Mouse (Mus musculus): ENCODE measurements around the gene Shb. TPM values are rescaled to one million over a fixed set of nuclear protein-coding genes. Genes with fewer than 3 reads are reported as not detected.

The Shb gene
- polyA plus RNA-seq, 1 experiment from 2014 or later = 6.3 TPM

DNA sequence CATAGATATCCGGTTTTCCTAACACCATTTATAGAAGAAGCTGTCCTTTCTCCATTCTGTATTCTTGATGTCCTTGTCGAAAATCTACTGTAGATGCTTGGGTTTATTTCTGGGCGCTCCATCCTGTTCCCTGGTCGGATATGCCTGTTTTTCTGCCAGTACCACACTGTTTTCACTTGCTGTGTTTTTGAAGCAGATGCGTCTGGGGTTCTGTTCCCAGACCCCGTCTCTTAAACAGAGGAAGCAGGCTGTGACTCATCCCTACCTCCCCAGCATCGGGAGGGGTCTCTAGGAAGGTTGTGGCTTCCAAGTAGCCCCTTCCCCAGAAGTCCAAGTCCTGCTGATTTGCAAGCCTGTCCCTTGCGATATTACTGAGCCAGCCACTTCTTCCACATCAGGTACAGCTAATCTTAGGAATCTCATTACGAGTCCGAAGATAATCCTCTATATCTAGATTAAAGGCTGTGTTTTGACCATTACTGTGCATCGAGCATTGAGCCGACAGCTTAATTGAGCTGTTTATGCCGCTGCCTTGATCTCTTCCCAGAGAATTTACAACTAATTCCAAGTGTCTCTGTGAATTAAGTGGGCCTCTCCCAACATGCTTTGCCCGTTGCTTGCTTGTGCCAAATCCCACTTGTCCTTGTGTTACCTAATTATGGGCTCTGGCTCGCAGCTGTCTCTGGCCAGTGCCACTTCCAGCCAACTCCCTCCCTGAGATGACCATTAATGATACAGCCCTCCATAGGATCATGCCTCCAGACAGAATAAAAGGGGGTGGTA lies 8.1 kb upstream of the Shb start:
- no peaks in the 10 kb centered on the region for H3K9me3 ChIP-seq
- H3K27ac ChIP-seq = no peak overlapping the region
- 44% methylated on average over 15 of the region's 15 CpGs for WGBS
- H3K4me3 ChIP-seq = no peak overlapping the region
- H3K4me2 ChIP-seq = no peak overlapping the region
- H3K36me3 ChIP-seq (replicated peaks) = no peaks in the 10 kb centered on the region
- 0 out of 2 replicates have a peak, but pooled peaks cover 3% of the 10 kb centered on the region for H3K27me3 ChIP-seq (replicated peaks)
- peak; percentile 42; the same call in 1 of the 2 replicates for ATAC-seq (replicated peaks)
- no peak overlapping the region for H3K9ac ChIP-seq
- H3K4me1 ChIP-seq = peaks cover 8% of the 10 kb centered on the region

- no peak overlapping the region for H3K9ac ChIP-seq
Observed at GRCm38 (mm10) chr4:45539187-45539586, 6.9 kb upstream of the Shb start.

GRCm38 (mm10) chr4:45533436-45533940 lies 1.2 kb upstream of the Shb start:
- no peaks in the 10 kb centered on the region for H3K36me3 ChIP-seq (replicated peaks)
- peaks cover 27% of the 10 kb centered on the region for H3K4me1 ChIP-seq
- no peak overlapping the region for H3K9ac ChIP-seq
- H3K4me2 ChIP-seq = no peak overlapping the region
- 48% methylated on average over 1 of the region's 1 CpGs for WGBS
- 0 out of 2 replicates have a peak, but pooled peaks cover 3% of the 10 kb centered on the region for H3K27me3 ChIP-seq (replicated peaks)
- H3K9me3 ChIP-seq = no peaks in the 10 kb centered on the region
- no peak overlapping the region for H3K4me3 ChIP-seq
- no peak for ATAC-seq (replicated peaks)
- H3K27ac ChIP-seq = no peak overlapping the region

More at GRCm38 (mm10) chr4:45539187-45539586, 6.9 kb upstream of the Shb start:
- no peak overlapping the region for H3K27ac ChIP-seq
- no peak overlapping the region for H3K4me2 ChIP-seq
- H3K36me3 ChIP-seq (replicated peaks) = no peaks in the 10 kb centered on the region
- H3K27me3 ChIP-seq (replicated peaks) = 0 out of 2 replicates have a peak, but pooled peaks cover 3% of the 10 kb centered on the region
- no peak overlapping the region for H3K4me3 ChIP-seq
- peaks cover 8% of the 10 kb centered on the region for H3K4me1 ChIP-seq
- ATAC-seq (replicated peaks) = no peak
- H3K9me3 ChIP-seq = no peaks in the 10 kb centered on the region

GRCm38 (mm10) chr4:45530662-45531542 lies 1.4 kb downstream of the Shb start:
- no peaks in the 10 kb centered on the region for H3K36me3 ChIP-seq (replicated peaks)
- H3K27me3 ChIP-seq (replicated peaks) = peaks cover 7% of the 10 kb centered on the region; the same call in 1 of the 2 replicates
- ATAC-seq (replicated peaks) = peak; percentile 90
- peaks cover 43% of the 10 kb centered on the region for H3K4me1 ChIP-seq
- under 1% methylated on average over 59 of the region's 68 CpGs for WGBS
- H3K4me2 ChIP-seq = peak overlapping the region; percentile 95
- H3K9me3 ChIP-seq = no peaks in the 10 kb centered on the region
- H3K27ac ChIP-seq = peak overlapping the region; percentile 87
- H3K4me3 ChIP-seq = peak overlapping the region; percentile 79
- peak overlapping the region; percentile 65 for H3K9ac ChIP-seq

GRCm38 (mm10) chr4:45529986-45530597 lies 2.2 kb downstream of the Shb start:
- H3K36me3 ChIP-seq (replicated peaks) = no peaks in the 10 kb centered on the region

GRCm38 (mm10) chr4:45529201-45529985 lies 2.9 kb downstream of the Shb start:
- WGBS = under 1% methylated on average over 63 of the region's 71 CpGs
- ATAC-seq (replicated peaks) = 0 out of 2 replicates have a peak, but pooled peaks have one; percentile 7
- peak overlapping the region; percentile 79 for H3K4me3 ChIP-seq
- H3K27me3 ChIP-seq (replicated peaks) = peaks cover 7% of the 10 kb centered on the region; the same call in 1 of the 2 replicates
- H3K9me3 ChIP-seq = no peaks in the 10 kb centered on the region
- peak overlapping the region; percentile 65 for H3K9ac ChIP-seq
- H3K27ac ChIP-seq = peak overlapping the region; percentile 87
- H3K4me1 ChIP-seq = peaks cover 43% of the 10 kb centered on the region
- peak overlapping the region; percentile 95 for H3K4me2 ChIP-seq
- H3K36me3 ChIP-seq (replicated peaks) = no peaks in the 10 kb centered on the region

More at GRCm38 (mm10) chr4:45529986-45530597, 2.2 kb downstream of the Shb start:
- WGBS = under 1% methylated on average over 87 of the region's 89 CpGs
- ATAC-seq (replicated peaks) = no peak; the same call in 1 of the 2 replicates
- peak overlapping the region; percentile 79 for H3K4me3 ChIP-seq
- peak overlapping the region; percentile 65 for H3K9ac ChIP-seq
- H3K4me2 ChIP-seq = peak overlapping the region; percentile 95
- peaks cover 7% of the 10 kb centered on the region; the same call in 1 of the 2 replicates for H3K27me3 ChIP-seq (replicated peaks)
- H3K9me3 ChIP-seq = no peaks in the 10 kb centered on the region
- H3K27ac ChIP-seq = peak overlapping the region; percentile 87
- peaks cover 43% of the 10 kb centered on the region for H3K4me1 ChIP-seq

GRCm38 (mm10) chr4:45528355-45529198 lies 3.7 kb downstream of the Shb start:
- Histone ChIP-seq H3K4me2 (peak overlapping the region; percentile 95), H3K4me1 (peaks cover 43% of the 10 kb centered on the region), H3K27me3 (replicated peaks) (peaks cover 7% of the 10 kb centered on the region; the same call in 1 of the 2 replicates), H3K9ac (peak overlapping the region; percentile 65), H3K4me3 (peak overlapping the region; percentile 79), H3K9me3 (no peaks in the 10 kb centered on the region), H3K27ac (no peak overlapping the region), H3K36me3 (replicated peaks) (no peaks in the 10 kb centered on the region)
- 3% methylated on average over 21 of the region's 21 CpGs for WGBS
- no peak for ATAC-seq (replicated peaks)

DNA sequence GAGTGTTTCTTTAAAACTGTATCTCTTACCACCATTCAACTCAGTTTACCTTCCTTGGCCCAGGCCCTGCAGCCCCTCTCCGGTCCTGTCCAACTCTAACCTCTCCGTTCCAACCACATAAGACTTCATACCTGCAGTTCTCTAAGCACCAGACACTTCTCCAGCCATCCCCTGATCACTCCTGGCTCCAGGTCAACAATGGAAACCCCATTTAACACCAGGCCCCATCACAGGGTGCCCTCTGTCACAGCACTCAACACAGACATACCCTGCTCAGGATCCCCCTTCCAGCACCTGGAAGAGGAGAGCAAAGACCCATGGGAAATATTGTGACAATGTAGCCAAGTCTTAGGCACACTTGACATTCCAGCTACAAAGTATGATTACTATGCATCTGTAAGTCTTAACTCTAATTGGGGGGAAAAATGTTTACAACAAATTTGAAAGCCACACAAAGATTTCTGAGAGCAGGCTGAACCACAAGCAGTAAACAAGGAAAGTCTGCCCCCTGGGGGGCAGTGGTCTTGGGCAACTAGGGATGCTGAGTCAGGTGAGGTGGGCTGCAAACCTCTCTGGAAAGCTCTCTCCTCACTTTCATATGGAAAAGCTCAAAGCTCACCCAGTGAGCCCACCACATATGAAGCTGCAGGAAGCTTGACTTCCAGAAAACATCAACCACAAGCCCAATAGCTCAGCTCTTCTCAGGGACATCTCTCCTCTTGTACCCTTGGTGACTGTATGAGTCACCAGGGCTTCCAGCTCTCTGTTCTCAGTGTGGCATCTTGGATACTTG lies 4.5 kb downstream of the Shb start:
- Histone ChIP-seq H3K9ac (0 out of 2 replicates have a peak overlapping the region, but pooled peaks have one; percentile 65), H3K36me3 (replicated peaks) (no peaks in the 10 kb centered on the region)
- 91% methylated on average over 2 of the region's 2 CpGs for WGBS

DNA sequence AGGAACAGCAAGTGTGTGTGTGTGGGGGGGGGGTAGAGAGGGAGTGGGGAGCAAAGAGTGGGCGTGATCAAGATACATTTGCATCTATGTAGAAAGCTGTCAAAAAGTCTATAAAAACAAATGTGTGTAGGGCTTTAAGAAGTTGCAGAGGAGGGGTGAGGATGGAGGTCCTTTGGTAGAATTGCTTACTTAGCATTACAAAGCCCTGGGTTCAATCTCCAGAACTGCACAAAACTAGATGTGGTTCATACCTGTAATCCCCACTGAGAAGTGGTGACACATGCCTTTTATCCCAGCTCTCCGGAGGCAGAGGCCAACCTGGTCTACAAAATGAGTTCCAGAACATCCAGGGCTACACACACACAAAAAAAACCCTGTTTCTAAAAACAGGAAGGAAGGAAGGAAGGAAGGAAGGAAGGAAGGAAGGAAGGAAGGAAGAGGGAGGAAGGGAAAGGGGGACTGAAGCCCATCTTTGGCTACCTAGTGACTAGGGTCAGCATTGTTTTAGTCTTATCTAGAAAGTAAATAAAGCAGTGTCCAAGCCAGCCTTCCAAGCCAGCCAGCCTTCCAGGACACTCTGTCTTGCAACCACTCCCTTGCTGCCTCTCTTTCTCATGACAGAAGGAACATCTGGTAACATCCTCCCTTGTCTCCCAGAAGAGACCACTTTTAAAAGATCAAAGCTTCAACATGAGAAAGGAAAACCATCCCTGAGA lies 5.3 kb downstream of the Shb start:
- no peaks in the 10 kb centered on the region for H3K9me3 ChIP-seq
- no peaks in the 10 kb centered on the region for H3K36me3 ChIP-seq (replicated peaks)
- no peak overlapping the region for H3K27ac ChIP-seq
- peaks cover 41% of the 10 kb centered on the region for H3K4me1 ChIP-seq
- no peak for ATAC-seq (replicated peaks)
- peaks cover 7% of the 10 kb centered on the region; the same call in 1 of the 2 replicates for H3K27me3 ChIP-seq (replicated peaks)
- WGBS = 59% methylated on average over 2 of the region's 2 CpGs
- no peak overlapping the region for H3K9ac ChIP-seq
- peak overlapping the region; percentile 95 for H3K4me2 ChIP-seq
- H3K4me3 ChIP-seq = peak overlapping the region; percentile 79

More for the DNA sequence above, 4.5 kb downstream of the Shb start:
- ATAC-seq (replicated peaks) = no peak
- no peaks in the 10 kb centered on the region for H3K9me3 ChIP-seq
- no peak overlapping the region for H3K27ac ChIP-seq
- peak overlapping the region; percentile 95 for H3K4me2 ChIP-seq
- H3K4me1 ChIP-seq = peaks cover 43% of the 10 kb centered on the region
- peak overlapping the region; percentile 79 for H3K4me3 ChIP-seq
- peaks cover 7% of the 10 kb centered on the region; the same call in 1 of the 2 replicates for H3K27me3 ChIP-seq (replicated peaks)

Measured in midbrain, embryonic 15.5 days (tissue).